Mouse (Mus musculus): ENCODE results near the gene Gm11020. TPM values are rescaled to one million over a fixed set of nuclear protein-coding genes. Genes with fewer than 3 reads are reported as not detected.

Gm11020 gene
- not detected in 2 replicates for polyA plus RNA-seq (2015; fragmentation: Nextera tagmentation; extraction: Ambion mirVana)

GRCm38 (mm10) chr8:104321267-104321666, at the start of gene Gm11020:
Gm11020 (plus strand) TSS chr8:104321567.

GRCm38 (mm10) chr8:104293081-104293480, 28.3 kb upstream of the Gm11020 start, which contains the start of gene Cmtm2a:
Cmtm2a (minus strand) TSS chr8:104293181.

GRCm38 (mm10) chr8:104309441-104310155, 11.8 kb upstream of the Gm11020 start, which contains the start of the genes Gm45711 and Cmtm1:
Gm45711 (minus strand) TSS chr8:104310081.
Cmtm1 (minus strand) TSS chr8:104310145.

GRCm38 (mm10) chr8:104321930-104322329, 563 bp downstream of the Gm11020 start, which contains the start of gene Cmtm2b:
Cmtm2b (plus strand) TSS chr8:104322230.

GRCm38 (mm10) chr8:104339229-104339982, 18.0 kb downstream of the Gm11020 start, which contains the start of gene Cmtm3:
Cmtm3 (plus strand) TSS chr8:104339410.

Other genes starting within 250 kb of the Gm11020 start
- 28.3 and 33.5 TPM in 2 replicates for gene Cdh5, start 219.9 kb upstream of the Gm11020 start, polyA plus RNA-seq (2015; fragmentation: Nextera tagmentation; extraction: Ambion mirVana)
- gene Bean1, start 151.1 kb upstream of the Gm11020 start, polyA plus RNA-seq (2015; fragmentation: Nextera tagmentation; extraction: Ambion mirVana) = 1.9 and 8.6 TPM in 2 replicates
- 31.1 and 60.1 TPM in 2 replicates for gene Tk2, start 73.0 kb upstream of the Gm11020 start, polyA plus RNA-seq (2015; fragmentation: Nextera tagmentation; extraction: Ambion mirVana)
- gene Cklf, start 70.7 kb upstream of the Gm11020 start, polyA plus RNA-seq (2015; fragmentation: Nextera tagmentation; extraction: Ambion mirVana) = 125 and 176 TPM in 2 replicates
- 0.54 and 0.87 TPM in 2 replicates for gene Cmtm2a, start 28.4 kb upstream of the Gm11020 start, polyA plus RNA-seq (2015; fragmentation: Nextera tagmentation; extraction: Ambion mirVana)
- gene Gm45711, start 11.5 kb upstream of the Gm11020 start, polyA plus RNA-seq (2015; fragmentation: Nextera tagmentation; extraction: Ambion mirVana) = 0.13 and 0.30 TPM in 2 replicates
- 0.43 and 0.47 TPM in 2 replicates for gene Cmtm1, start 11.4 kb upstream of the Gm11020 start, polyA plus RNA-seq (2015; fragmentation: Nextera tagmentation; extraction: Ambion mirVana)
- gene Cmtm2b, start 663 bp downstream of the Gm11020 start, polyA plus RNA-seq (2015; fragmentation: Nextera tagmentation; extraction: Ambion mirVana) = 0.33 TPM in 1 of 2 replicates, not detected in the other
- 122 and 128 TPM in 2 replicates for gene Cmtm3, start 17.8 kb downstream of the Gm11020 start, polyA plus RNA-seq (2015; fragmentation: Nextera tagmentation; extraction: Ambion mirVana)
- 1.3 and 1.8 TPM in 2 replicates for gene Cmtm4, start 74.2 kb downstream of the Gm11020 start, polyA plus RNA-seq (2015; fragmentation: Nextera tagmentation; extraction: Ambion mirVana)
- 32.6 and 39.1 TPM in 2 replicates for gene Dync1li2, start 121.5 kb downstream of the Gm11020 start, polyA plus RNA-seq (2015; fragmentation: Nextera tagmentation; extraction: Ambion mirVana)
- gene Terb1, start 188.3 kb downstream of the Gm11020 start, polyA plus RNA-seq (2015; fragmentation: Nextera tagmentation; extraction: Ambion mirVana) = 0.08 and 0.16 TPM in 2 replicates
- 94.0 and 97.2 TPM in 2 replicates for gene Nae1, start 213.1 kb downstream of the Gm11020 start, polyA plus RNA-seq (2015; fragmentation: Nextera tagmentation; extraction: Ambion mirVana)
- 1.8 and 2.3 TPM in 2 replicates for gene Car7, start 213.1 kb downstream of the Gm11020 start, polyA plus RNA-seq (2015; fragmentation: Nextera tagmentation; extraction: Ambion mirVana)

Measured in adrenal gland, postnatal 0 days (tissue).